Mouse (Mus musculus) forebrain, embryonic 14.5 days (tissue): ENCODE measurements around the gene Pkmyt1. TPM values are rescaled to one million over a fixed set of nuclear protein-coding genes. Genes with fewer than 3 reads are reported as not detected.

Experiments used
- ATAC-seq: fragments of 200-750 bp; cut with Nextera tagmentation; 2 replicates; pipeline ENCODE4 v1.8.0; 2017; ENCODE audit warnings: mild to moderate bottlenecking, moderate library complexity
- DNase-seq: peaks from one replicate; pipeline ENCODE4 v3.0.0-alpha.2; 2015; ENCODE audit warnings: low spot score
- H3K27ac ChIP-seq: fragments of 300-500 bp; sonication (generic); 2 replicates; pipeline ENCODE4 v1.5.1; 2014; ENCODE audit warnings: low read depth, mild to moderate bottlenecking, control low read depth, low read length, moderate library complexity
- H3K27me3 ChIP-seq: fragments of 300-500 bp; sonication (generic); replicated peaks from 2 replicates; pipeline ENCODE4 v1.6.1; 2014; ENCODE audit warnings: low read length, control low read depth, mixed read lengths; ENCODE audit not compliant: control insufficient read depth, insufficient read depth
- H3K36me3 ChIP-seq: fragments of 300-500 bp; sonication (generic); 2 replicates; pipeline ENCODE4 v1.6.1; 2014; ENCODE audit warnings: low read length, control low read depth; ENCODE audit not compliant: control insufficient read depth, insufficient read depth
- H3K4me1 ChIP-seq: fragments of 300-500 bp; sonication (generic); 2 replicates; pipeline ENCODE4 v1.6.1; 2014; ENCODE audit warnings: antibody characterized with exemption, low read length, control low read depth; ENCODE audit not compliant: control insufficient read depth, insufficient read depth
- H3K4me2 ChIP-seq: fragments of 300-500 bp; sonication (generic); 2 replicates; pipeline ENCODE4 v1.6.1; 2014; ENCODE audit warnings: mild to moderate bottlenecking, control low read depth, low read length
- H3K4me3 ChIP-seq: fragments of 300-500 bp; sonication (generic); 2 replicates; pipeline ENCODE4 v1.5.1; 2014; ENCODE audit warnings: low read depth, low read length, control low read depth
- H3K9ac ChIP-seq: fragments of 300-500 bp; sonication (generic); 2 replicates; pipeline ENCODE4 v1.6.1; 2014; ENCODE audit warnings: mild to moderate bottlenecking, low read length, control low read depth, moderate library complexity
- H3K9me3 ChIP-seq: fragments of 300-500 bp; sonication (generic); replicated peaks from 2 replicates; pipeline ENCODE4 v1.6.1; 2016; ENCODE audit warnings: low read length, control low read depth, mixed read lengths; ENCODE audit not compliant: control insufficient read depth
- WGBS: fragments of 180-500 bp; shearing (Covaris S2); extraction: QIAGEN DNeasy Blood & Tissue Kit; methylation state at CpG from one replicate; pipeline ENCODE4 v1.1.7; 2014; 5-methylcytosine and 5-hydroxymethylcytosine counted together
- polyA plus RNA-seq: library from polyadenylated mRNA; unstranded; fragments of >200 nt; fragmentation: Nextera tagmentation; extraction: Ambion mirVana; gene quantifications from 2 replicates; pipeline ENCODE4 v1.2.1, GENCODE M21; 2014

The Pkmyt1 gene
- polyA plus RNA-seq, 1 experiment from 2014 or later = 18.0 TPM

DNA sequence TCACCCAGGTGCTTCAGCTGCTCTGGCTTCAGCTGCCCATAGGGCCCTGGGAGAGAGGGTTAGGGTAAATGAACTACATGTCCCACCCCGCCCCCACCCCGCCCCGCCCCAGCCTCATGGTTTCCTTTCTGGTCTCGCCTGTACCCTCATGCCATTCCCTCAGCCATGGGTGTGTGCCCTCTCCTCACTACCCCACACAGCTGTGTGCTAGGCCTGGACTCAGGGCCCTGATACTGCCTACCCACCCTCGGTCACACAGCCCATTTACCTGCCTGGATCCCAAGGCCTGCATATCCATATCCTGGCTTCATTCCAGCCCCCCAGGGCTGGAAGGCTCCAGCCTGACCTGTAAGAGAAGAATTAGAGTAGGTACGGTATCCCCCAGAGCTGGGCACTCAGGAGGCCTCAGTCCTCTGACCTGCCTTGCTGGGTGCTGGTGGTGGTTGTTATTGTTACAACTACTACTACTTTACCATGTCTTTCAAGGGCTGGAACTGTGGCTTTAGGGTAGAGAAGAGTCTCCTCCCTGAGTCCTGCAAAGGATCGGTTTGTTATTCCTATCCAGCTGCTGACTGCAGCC lies 20.5 kb upstream of the Pkmyt1 start:
- Histone ChIP-seq H3K27ac (no peak overlapping the region), H3K4me3 (no peak overlapping the region), H3K36me3 (no peaks in the 10 kb centered on the region), H3K4me1 (no peaks in the 10 kb centered on the region), H3K9ac (no peak overlapping the region), H3K9me3 (no peaks in the 10 kb centered on the region), H3K4me2 (no peak overlapping the region), H3K27me3 (peaks cover 6% of the 10 kb centered on the region; the same call in 1 of the 2 replicates)
- ATAC-seq (no peak), DNase-seq (no peak)
- 80% methylated on average over 7 of the region's 7 CpGs for WGBS

DNA sequence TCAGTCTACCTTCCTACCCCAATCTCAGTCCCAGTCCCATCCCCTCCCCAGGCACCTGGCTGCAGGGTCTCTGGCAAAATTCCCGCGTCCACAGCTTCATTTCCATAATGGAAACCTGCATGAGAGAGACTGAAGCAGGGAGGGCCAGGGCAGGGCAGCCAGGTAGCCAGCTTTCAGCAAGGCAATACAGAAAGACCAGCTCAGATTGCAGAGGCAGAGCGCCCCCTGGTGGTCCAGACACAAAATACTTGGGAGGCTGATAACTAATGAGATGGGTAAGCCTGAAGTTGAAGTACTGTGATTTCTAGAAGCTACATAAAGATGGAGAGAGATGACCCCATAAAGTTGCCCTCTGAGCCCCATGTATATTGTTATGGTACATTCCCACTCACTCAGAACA lies 19.9 kb upstream of the Pkmyt1 start:
- 0% methylated on average over 3 of the region's 3 CpGs for WGBS
- Histone ChIP-seq H3K4me2 (no peak overlapping the region), H3K4me1 (no peaks in the 10 kb centered on the region), H3K27me3 (peaks cover under 1% of the 10 kb centered on the region; the same call in 1 of the 2 replicates), H3K27ac (no peak overlapping the region), H3K9me3 (no peaks in the 10 kb centered on the region), H3K4me3 (no peak overlapping the region), H3K9ac (no peak overlapping the region), H3K36me3 (no peaks in the 10 kb centered on the region)
- DNase-seq (peak; percentile 83), ATAC-seq (peak; percentile 75)

DNA sequence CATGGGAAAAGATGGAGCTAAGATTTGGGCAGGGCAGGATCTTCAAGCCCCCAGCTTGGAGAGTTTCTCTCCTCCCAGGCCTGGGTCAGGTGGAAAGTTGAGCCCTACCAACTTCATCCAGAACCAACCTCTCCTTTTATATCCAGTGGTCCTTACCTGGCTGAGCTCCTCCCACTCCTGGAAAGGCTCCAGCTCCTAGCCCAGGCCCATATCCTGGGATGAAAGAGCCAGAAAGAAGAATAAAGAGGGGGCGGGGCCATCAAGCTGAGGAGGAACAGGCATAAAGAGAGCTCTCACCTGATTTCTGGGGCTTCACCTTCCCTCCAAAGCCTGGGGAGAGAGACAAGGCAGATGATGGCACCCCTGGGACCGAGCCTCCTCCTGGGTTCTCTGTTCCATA lies 9.1 kb upstream of the Pkmyt1 start:
- no peaks in the 10 kb centered on the region for H3K27me3 ChIP-seq
- 57% methylated on average over 2 of the region's 2 CpGs for WGBS
- no peaks in the 10 kb centered on the region for H3K36me3 ChIP-seq
- H3K4me1 ChIP-seq = no peaks in the 10 kb centered on the region
- H3K9me3 ChIP-seq = no peaks in the 10 kb centered on the region
- H3K9ac ChIP-seq = no peak overlapping the region
- ATAC-seq (no peak), DNase-seq (no peak)
- no peak overlapping the region for H3K4me2 ChIP-seq
- H3K27ac ChIP-seq = no peak overlapping the region
- H3K4me3 ChIP-seq = no peak overlapping the region

DNA sequence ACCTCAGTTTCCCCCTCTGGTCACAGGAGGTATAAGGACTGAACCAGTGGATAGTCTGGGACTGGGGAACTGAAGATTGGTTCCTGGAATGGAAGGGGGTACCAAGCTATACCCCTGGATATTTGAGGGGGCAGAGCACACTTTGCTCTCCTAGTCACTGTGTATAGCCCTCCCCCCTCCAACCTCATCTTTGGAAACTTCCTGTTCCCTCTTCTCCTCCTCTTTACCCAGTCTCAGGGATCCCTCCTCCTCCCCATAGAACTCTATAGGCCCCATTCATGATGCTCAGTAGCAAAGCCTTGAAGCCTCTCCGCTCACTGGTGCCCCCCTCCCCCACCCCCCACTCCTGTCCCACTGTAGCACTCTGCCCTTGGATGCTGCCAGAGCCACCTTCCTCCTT lies 6.7 kb upstream of the Pkmyt1 start:
- WGBS = 33% methylated on average over 1 of the region's 1 CpGs
- H3K27ac ChIP-seq = no peak overlapping the region
- no peaks in the 10 kb centered on the region for H3K9me3 ChIP-seq
- no peak overlapping the region for H3K4me2 ChIP-seq
- no peak overlapping the region for H3K4me3 ChIP-seq
- no peak for DNase-seq
- no peaks in the 10 kb centered on the region for H3K4me1 ChIP-seq
- no peaks in the 10 kb centered on the region for H3K36me3 ChIP-seq
- no peaks in the 10 kb centered on the region for H3K27me3 ChIP-seq
- ATAC-seq = no peak
- no peak overlapping the region for H3K9ac ChIP-seq

DNA sequence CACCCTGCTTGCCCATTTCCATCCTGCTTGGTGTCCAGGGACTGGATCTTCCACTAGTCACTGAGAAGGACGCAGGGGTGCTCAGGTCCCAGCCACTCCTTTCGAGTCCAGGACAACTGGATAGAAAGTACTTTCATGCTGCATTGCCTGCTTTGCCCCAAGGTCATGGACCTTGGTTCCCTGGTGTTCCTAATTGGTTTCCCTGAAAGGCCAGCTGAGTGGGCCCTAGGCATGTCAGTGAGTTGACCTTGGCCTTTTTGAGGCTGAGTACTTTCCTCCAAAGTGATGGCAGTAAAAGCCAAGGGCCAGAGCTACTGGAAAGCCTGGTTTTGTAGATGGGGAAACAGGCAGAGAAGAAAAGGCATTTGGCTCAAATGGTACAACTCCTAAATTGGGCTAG lies 4.2 kb upstream of the Pkmyt1 start:
- no peaks in the 10 kb centered on the region for H3K27me3 ChIP-seq
- no peak overlapping the region for H3K9ac ChIP-seq
- DNase-seq (no peak), ATAC-seq (no peak)
- no peaks in the 10 kb centered on the region for H3K36me3 ChIP-seq
- no peaks in the 10 kb centered on the region for H3K9me3 ChIP-seq
- no peak overlapping the region for H3K4me3 ChIP-seq
- no peak overlapping the region for H3K27ac ChIP-seq
- H3K4me1 ChIP-seq = peaks cover 7% of the 10 kb centered on the region; the same call in 1 of the 2 replicates
- no peak overlapping the region for H3K4me2 ChIP-seq
- 80% methylated on average over 2 of the region's 2 CpGs for WGBS

DNA sequence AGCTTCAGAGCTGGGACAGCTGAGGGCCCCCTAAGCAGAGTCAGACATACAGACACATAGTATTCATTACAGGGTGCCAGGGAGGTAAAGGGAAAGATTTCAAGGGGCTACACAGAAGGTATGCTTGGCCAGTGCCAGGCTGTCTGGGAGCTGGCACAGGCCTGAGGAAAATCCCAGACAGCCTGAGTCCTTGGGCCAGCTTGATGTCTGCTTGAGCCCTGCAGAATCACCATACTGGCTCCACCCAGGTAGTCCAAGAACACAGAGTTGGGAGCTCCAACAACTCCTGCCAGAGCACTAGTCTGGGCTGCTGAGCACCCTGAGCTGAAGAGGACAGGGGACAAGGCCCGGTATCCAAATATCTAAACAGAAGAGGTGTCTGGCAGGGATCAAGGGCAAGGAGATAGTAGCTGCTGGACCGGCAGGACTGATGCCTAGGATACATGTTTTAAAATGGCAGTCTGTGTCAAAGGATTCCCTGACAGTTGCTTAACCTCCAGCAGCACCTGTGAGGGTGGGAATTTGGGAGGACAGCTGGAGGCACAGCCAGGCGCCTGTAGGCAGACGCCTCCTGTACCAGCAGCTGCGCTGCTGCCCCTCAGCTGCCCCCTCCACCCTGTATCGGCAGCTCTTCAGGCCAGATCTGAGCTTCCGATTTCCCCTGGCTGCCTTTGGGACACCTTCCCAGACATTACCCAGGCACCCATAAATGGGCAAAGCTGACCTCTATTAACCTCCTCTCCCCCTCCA lies 3.6 kb upstream of the Pkmyt1 start, which contains the start of gene 1520401A03Rik:
Gene 1520401A03Rik (minus strand): TSS at position 408 of the 750 bp plus-strand sequence.
- ATAC-seq (no peak), DNase-seq (no peak)
- Histone ChIP-seq H3K36me3 (no peaks in the 10 kb centered on the region), H3K9ac (no peak within 1 kb of the TSS), H3K27ac (no peak within 1 kb of the TSS), H3K27me3 (no peaks in the 10 kb centered on the region), H3K4me3 (no peak within 1 kb of the TSS), H3K4me2 (no peak within 1 kb of the TSS), H3K4me1 (peaks cover 11% of the 10 kb centered on the region; the same call in 1 of the 2 replicates), H3K9me3 (no peaks in the 10 kb centered on the region)
- WGBS = 76% methylated on average over 7 of the region's 7 CpGs

DNA sequence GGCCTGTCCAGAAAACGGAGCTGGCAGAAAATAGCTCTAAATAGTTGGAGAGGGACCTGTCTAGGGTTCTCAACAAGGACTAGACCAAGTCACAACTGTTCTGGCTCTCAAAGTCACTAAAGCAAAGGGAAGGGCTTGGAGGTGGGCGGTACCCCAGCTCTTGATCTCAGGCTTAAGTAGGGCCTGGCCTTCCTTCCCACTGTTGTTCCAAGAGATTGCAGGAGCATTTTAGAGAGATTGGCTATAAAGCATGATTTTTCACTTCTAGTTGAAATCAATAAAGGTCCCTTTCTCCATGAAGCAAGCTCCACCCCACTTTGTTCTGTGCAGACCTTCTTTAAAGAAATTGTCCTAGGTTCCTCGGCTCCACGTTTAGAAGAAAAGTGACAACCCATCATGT lies 659 bp upstream of the Pkmyt1 start:
- Histone ChIP-seq H3K4me2 (peak overlapping the region; percentile 82), H3K27me3 (no peaks in the 10 kb centered on the region), H3K9ac (peak overlapping the region; percentile 70; the same call in 1 of the 2 replicates), H3K27ac (0 out of 2 replicates have a peak overlapping the region, but pooled peaks have one; percentile 46), H3K9me3 (no peaks in the 10 kb centered on the region), H3K4me1 (peaks cover 11% of the 10 kb centered on the region; the same call in 1 of the 2 replicates), H3K4me3 (peak overlapping the region; percentile 82; the same call in 1 of the 2 replicates), H3K36me3 (no peaks in the 10 kb centered on the region)
- DNase-seq (no peak), ATAC-seq (no peak)
- WGBS = 71% methylated on average over 4 of the region's 4 CpGs

DNA sequence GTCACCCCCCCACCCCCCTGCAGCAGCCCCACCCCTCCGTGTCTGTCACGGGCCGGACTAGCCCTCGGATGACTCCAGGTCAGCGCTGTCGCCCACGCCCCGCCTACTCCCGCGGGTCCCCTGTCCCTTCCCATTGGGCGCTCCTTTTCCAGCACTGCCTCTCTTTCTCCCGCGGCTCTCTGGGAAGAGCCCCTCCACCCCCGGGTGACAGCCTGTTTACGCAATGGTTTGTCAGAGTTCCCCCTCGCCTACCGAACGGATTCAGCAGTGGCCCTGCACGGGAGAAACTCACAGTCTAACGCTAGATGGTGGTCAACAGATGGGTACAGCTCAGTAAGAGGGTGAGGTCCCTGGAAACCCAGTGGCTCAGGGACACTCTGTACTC lies 614 bp downstream of the Pkmyt1 start:
- no peaks in the 10 kb centered on the region for H3K36me3 ChIP-seq
- H3K4me3 ChIP-seq = peak overlapping the region; percentile 82
- peak overlapping the region; percentile 70 for H3K9ac ChIP-seq
- H3K4me2 ChIP-seq = peak overlapping the region; percentile 82
- no peaks in the 10 kb centered on the region for H3K27me3 ChIP-seq
- peaks cover 11% of the 10 kb centered on the region; the same call in 1 of the 2 replicates for H3K4me1 ChIP-seq
- no peaks in the 10 kb centered on the region for H3K9me3 ChIP-seq
- under 1% methylated on average over 19 of the region's 20 CpGs for WGBS
- peak; percentile 70 for DNase-seq
- peak overlapping the region; percentile 63; the same call in 1 of the 2 replicates for H3K27ac ChIP-seq
- peak; percentile 79 for ATAC-seq

DNA sequence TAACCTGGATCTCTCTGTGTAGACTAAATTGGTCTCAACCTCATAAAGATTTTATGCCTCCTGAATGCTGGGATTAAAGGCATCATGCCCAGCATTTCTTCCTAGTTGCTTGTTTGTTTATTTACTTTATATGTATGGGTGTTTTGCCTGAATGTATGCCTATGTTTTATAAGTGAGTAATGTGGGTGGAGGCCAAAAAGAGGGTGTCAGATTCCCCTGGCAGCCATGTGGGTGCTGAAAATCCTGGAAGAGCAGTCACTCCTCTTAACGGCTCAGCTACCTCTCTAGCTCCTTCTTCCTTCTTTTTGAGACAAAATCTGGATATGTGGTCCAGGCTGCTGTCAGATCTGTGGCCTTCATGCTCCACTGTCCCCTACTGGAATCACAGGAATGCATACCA lies 4.3 kb downstream of the Pkmyt1 start:
- DNase-seq (no peak), ATAC-seq (no peak)
- H3K36me3 ChIP-seq = peaks cover 3% of the 10 kb centered on the region
- no peak overlapping the region for H3K4me2 ChIP-seq
- H3K9me3 ChIP-seq = no peaks in the 10 kb centered on the region
- no peak overlapping the region for H3K4me3 ChIP-seq
- H3K27ac ChIP-seq = no peak overlapping the region
- peaks cover 11% of the 10 kb centered on the region; the same call in 1 of the 2 replicates for H3K4me1 ChIP-seq
- H3K9ac ChIP-seq = no peak overlapping the region
- 79% methylated on average over 1 of the region's 1 CpGs for WGBS
- H3K27me3 ChIP-seq = no peaks in the 10 kb centered on the region
